Mouse (Mus musculus) c-Kit-positive CD71-positive TER-119-positive erythroid progenitor cells, embryonic 14.5 days (primary cell): ENCODE measurements around the gene Ksr1.

Experiments used
- DNase-seq: peaks from one replicate; pipeline ENCODE4 v3.0.0-alpha.2; 2013; ENCODE audit warnings: low spot score

Gene Ksr1

DNA sequence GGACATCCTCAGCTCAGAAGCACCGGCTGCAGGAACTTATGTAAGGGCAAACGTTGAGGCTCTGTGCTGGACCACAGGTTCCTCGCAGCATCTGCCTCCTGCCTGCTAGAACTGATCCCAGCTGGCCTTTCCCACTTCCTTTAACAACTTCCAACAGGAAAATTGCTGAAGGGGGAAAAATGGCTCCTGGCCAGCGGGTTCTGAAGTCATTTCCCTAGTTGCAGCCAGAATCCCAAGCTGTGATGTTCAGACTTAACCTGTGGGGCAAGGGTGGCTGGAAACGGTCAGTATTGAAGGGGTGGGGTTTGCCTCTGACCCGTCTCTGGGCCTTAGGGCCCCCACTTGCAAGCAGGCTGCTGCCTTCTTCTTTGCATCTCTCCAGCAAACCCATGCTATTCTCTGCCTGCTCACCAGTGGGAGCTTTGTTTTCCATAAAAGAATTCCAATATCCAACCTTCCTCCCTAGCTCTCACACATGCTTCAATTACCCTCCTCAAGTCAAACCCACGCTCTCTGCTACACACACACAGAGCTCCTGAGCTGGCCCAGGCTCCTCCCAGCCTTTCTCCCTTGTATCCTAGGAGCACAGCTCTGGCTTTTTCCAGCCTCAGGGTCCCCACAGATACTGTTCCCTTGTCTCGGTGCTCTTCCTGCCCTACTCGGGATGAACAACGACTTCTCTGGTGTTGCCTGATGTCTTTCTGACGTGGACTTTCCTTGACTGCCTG is 80.6 kb downstream of the Ksr1 start:
- DNase-seq, result no peak

DNA sequence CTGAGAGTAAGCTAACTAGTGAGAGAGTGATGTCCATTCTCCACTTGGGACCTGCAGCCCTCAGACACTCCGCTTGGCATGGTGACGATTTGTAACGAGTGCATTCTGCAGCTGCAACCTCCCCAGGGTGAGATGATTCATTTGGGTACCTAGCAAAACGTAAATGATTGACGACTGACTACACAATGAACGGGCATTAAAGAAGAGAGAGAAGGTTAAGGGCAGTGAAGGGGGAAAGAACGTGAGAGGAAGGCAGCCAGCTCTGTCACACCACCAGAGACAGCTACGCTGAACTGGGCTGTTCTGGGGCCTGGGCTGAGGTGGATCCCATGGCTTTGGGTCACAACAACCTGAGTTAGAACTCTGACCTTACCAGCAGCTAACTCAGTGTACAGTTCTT is 81.9 kb downstream of the Ksr1 start:
- no peak for DNase-seq

DNA sequence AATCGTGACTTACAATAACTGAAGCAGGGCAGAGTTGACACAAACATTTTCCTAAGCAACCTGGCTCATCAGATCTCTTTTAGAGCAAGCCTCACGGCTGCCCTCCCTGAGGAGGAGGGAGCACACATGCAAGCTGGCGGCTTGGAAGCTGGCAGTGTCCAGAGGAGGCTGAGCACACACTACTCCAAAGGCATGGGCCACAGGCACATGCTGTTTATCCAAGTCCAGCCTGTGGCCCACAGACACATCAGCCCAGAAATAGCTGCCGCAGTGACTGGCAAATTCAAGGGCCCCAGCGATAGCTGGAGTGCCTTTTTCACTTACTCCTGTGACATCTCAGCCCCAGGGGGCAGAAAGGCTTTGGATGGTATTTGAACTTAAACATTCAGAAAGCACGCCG is 82.6 kb downstream of the Ksr1 start:
- no peak for DNase-seq

DNA sequence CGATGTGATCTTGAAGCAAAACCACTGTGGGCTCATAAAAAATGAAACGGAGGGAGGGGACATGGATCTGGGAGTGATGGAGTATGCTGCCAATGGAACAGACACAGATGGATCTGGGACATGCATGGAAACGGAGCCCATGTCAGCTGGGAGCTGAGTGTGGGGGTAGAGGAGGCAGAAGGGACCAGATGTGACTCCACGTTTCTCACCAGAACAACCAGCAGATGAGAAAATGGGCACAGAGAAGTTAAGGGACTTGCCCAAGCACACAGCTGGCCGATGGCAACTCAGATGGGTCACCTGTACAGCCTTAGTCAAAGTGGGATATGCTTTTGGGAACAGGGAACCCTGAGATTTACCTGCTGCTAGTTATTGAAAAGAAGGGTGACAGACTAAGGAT is 83.3 kb downstream of the Ksr1 start:
- DNase-seq, result no peak

DNA sequence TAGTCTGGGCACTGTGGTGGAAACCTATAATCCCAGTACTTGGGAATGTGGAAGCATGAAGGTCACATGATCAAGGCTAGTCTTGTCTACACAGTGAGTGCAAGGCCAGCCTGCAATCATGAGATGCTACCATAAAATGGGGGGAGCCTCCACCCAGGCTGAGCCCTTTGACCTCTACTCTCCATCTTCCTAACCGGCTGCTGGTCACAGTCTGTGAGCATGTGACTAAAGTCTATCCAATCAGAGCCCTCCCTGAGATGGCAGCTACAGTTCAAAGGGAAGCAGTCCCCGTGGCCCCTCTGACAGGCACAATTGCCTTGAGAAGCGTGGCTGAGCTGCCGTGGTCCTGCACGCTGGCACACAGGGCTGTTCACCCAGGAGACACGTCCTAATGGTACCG is 84.4 kb downstream of the Ksr1 start:
- DNase-seq, result no peak

DNA sequence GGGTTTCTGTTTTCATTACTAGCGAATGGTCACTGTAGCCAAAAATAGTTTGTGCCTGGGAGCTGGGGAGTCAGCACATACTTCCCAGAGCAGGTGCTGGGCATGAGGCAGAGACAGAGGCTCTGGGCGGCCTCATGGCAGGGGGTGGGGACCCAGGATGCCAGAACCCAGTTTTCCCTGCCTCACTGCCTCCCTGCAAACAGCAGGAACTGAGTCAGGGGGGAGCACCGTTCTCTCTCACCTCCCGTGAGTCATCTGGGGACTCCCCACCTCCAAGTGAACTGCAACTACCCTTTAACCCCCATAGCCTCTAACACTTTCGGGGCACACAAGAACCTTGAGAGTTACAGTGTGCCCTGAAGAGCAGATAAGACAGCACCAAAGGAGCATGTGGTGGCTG is 86.4 kb downstream of the Ksr1 start:
- DNase-seq, result no peak

DNA sequence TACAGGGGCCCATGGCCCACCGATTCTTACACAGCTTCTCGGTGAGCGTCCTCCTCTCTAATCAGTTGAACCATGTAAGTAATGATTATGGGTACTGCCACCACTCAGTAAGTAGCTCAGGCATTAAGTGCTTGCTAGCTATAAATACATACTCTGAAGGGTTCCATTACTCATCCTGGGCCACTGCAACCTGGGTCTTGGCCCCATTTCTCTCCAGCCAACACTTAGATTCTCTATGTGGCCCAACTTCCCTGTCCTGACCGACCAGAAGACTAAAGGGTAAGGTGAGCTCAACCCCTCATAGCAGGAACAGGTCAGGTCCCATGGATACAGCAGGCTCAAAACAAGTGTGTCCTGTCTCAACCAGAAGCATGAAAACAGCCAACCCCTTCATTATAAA is 87.1 kb downstream of the Ksr1 start:
- no peak for DNase-seq

DNA sequence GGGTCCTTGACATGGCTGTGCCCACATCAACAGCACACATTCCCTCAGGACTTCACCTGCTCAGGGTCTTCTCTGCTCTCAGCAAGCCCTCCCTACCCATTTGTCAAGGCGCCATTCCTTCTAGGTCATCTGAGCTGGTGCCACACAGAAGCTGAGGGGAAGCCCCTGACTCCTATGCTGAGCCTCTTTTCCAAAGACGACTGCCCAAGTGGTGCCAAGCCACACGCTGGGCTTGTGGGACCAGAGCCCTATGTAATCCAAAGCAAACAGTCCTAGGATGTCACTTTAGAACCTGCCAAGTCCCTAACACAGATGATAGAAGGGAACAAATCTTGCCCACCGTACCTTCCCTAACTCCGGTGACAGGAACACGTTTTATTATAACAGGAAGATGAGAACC is 87.6 kb downstream of the Ksr1 start:
- no peak for DNase-seq

DNA sequence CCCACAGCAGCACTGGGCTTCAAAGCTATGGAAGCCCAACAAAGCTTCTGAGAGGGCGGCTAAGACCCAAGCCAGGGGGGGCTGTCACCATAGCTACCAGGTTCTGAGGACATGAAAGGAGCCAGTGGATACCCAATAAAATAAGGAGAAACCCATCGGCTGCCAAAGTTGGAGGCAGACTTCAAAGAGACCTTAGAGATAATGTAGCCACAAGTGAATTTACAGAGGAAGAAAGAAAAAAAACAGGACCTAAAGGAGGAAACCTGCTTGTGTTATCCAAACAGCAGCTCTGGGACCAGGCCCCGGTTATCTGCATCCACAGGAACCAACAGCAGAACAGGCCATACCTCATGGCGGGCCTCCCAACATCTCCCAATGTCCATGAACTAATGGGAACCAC is 88.4 kb downstream of the Ksr1 start:
- DNase-seq, result no peak

DNA sequence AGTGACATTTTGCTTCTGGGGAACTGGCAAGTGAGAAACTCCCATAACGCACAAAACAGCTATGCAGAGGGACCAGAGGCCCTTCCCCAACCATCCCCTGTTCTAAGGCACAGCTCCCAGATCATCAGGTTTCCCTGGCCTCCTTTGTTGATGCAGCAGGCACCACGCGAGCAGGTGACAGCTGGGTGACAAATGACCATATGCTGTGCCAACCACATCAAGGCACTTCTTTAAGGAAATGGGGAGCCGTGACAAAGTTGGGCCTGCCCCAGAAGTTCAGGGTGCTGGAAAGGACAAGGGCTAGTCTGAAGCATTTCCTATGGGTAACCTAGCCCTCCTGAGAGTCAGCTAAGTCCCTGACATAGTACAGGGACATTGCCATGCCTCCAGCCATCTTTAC is 89.3 kb downstream of the Ksr1 start:
- DNase-seq, result no peak

DNA sequence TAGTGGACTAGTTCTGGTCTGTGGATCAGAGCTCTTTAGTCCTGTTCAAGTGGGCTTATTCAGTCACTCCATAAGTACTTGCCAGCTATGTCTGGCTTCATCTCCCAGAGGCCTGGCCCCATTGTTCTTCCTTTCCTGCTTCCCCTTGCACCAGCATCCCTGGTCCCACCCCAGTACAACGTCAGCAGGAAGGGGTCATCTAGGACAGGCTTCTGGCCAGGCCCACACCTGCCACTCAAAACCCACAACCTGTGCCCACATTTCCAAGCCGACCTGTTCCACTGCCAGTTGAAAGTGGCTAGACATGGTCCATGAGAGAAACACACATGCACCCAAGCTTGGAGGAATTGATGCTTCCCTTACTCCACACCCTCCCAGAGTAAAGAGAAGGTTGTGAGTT is 90.2 kb downstream of the Ksr1 start:
- DNase-seq, result no peak

DNA sequence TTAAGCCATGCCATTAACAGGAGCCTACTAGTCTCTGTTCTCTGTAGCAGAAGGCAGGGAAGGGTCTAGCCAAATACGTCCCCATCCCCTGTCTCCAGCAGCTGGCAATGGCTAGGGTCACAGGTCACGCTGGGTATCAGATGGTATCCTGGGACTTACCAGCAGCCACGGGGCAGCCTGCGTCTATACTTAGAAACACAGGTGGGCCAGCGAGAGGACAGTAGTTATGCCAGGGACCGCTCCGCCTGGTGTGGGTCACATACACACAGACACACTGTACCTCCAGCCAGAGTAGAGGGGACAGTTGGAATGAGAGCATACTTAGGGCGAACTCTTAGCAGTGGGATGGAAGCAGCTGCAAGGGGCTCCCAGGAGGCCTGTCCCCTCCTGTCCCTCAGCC is 91.0 kb downstream of the Ksr1 start:
- DNase-seq, result no peak

DNA sequence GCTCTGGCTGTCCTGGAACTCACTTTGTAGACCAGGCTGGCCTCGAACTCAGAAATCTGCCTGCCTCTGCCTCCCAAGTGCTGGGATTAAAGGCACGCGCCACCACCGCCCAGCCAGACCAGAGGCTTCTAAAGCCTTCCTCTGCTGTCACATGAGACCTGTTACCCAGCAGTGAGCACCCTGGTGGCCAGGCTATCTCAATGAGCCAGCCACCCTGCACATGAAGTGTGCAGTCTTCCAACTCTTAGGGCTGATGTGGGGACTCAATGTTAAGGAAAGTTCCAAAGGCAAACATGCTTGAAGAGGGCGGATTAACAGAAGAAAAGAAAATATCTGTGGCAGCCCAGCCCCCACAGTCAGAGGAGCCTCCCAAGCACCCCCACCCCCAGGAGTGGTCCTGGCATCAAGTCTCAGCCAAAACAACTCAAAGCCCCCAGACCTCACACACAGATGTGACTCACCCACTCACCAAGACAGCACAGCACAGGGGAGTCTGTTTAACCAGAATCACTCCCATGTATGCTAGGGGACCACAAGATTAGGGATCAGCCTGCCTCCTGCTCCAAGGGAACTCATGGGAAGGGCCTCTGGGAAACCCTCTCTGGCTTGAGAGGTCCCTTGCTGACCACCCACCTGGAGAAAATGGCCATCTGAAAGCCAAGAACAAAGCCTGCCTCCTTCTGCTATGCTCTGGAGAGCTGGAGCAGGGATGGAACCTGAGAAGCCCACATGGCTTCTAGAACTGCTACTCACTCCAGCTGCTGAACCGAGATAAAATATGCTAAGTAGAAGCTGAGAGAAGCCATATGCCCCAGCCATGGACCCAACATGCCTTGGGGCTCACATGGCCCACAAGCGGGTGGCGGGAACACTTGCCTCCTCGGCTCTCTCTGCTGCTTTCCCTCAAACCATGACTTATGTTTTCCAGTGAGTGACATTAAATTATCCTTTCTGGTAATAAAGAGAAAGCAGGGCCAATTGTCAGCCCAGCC is 91.8 kb downstream of the Ksr1 start:
- DNase-seq, result peak; percentile 51

DNA sequence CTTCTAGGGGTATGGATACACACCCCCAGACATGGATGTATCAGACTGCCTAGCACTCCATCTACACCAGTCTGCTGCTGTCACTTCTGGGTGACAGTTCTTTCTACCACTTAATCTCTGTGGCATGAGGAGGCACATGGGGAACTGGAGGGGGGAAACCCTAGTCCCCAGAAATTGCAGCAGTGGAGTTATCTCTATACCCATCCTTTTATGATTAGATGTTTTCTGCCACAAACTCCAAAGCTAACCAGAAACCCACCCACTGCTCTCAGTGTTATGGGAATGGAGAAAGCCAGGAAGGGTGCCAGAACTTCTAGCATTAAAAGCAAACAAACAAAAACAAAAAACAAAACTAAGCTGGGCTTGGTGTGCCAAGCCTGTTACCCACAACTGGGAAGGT is 92.8 kb downstream of the Ksr1 start:
- no peak for DNase-seq

DNA sequence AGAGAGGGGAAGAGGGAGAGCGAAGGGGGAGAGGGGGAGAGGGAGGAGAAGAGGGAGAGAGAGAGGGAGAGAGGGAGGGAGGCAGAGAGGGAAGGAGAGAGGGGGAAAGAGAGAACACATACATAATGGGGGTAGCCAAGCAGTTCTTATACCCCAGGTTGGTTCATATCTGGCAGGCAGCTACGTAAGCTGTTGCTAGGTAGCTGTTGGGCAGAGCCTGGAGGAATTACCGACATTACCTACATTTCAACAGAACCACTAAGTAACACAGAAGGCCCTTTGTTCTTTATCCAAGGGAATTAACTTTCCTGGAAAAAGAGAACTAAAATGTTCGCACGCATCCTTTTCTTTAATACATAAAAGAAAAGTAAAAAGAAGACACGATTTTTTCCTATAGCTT is 93.4 kb downstream of the Ksr1 start:
- DNase-seq, result no peak

DNA sequence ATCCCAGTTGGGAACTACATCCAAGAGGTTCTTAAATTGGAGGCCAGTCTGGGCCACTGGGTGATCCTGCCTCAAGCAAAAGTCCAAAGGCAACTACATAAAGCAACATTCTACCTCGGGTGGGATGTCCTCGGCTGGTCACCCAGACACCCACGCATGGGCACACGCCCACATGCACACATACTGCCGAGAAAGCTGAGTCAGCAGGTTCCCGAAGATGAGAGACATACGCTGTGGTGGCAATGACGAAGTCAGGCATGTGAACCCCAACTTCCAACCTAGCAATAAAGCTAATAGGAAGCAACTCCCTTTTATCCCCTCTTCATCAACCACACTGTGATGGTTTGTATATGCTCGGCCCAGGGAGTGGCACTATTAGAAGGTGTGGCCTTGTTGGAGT is 94.7 kb downstream of the Ksr1 start:
- DNase-seq, result no peak

DNA sequence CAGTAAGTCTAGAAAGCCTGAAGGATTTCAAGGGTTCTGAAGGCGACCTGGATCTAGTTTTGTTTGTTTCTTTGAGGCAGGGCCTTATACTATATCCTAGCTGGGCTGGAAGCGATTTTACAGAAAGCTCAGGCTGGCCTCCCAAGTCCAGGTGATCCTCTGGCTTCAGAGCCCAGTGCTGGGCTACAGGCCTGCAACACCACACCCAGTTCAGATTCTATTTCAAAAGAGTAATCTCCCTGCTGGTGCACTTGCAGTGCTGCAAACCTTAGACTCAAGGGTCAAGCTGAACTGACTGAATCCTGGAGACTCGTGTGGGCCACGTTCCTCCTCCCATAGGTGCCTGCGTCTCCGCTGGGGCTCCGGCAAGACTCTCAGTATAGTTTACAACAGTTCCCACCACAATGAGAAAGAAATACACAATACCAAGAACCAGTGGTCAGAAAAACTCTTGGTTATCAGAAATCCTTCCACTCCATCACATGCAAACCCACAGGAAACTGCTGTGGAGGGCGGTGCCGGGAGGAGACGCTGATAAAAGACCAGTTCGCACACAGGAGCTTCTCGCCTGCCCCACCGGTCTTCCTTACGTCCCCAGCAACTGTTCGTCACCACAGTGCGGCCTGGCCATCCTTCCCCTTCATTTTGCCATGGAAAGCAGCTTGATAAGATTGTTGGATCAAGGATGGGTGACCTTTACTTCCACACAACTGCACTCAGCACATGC is 95.3 kb downstream of the Ksr1 start:
- DNase-seq, result no peak

DNA sequence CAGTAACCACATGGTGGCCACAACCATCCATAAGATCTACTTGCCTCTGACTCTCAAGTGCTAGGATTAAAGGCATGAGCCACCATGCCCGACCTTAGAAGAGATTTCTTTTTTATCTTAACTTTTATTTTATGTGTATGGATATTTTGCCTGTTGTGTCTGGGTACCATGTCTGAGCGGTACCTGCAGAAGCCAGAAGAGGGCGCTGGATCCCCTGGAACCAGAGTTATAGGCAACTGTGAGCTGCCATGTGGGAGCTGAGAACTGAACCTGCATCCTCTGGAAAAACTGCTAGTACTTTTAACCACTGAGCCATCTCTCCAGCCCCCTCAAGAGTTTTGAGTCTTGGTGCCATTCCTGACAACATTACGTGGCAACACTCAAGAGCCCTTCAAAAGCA is 97.3 kb downstream of the Ksr1 start:
- no peak for DNase-seq

DNA sequence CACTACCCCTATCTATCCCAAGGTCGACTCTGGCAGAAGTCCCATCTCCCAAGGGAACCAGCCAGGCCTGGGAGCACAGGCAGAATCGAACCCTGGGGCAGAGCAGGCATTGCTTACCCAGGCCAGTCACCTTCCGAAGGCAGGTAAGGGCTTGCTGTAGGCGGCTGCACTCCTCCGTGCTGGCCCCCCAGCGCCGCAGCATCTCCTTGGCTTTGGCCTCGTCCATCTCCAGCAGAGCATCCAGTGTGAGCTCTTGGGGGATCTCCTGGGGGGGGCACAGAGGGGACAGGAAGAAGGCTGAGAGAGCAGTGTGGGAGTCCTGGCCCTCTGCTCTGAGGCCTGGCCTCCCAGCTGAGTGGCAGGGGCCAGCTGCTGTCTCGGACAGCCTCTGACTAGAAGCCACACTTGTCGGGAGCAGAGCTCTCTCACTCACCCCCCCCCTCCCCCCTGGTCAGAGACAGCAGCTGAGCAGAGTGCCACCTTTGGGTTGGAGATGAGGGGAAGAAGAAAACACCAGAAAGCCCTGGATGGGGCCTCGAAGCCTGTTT is 99.0 kb downstream of the Ksr1 start:
- no peak for DNase-seq

DNA sequence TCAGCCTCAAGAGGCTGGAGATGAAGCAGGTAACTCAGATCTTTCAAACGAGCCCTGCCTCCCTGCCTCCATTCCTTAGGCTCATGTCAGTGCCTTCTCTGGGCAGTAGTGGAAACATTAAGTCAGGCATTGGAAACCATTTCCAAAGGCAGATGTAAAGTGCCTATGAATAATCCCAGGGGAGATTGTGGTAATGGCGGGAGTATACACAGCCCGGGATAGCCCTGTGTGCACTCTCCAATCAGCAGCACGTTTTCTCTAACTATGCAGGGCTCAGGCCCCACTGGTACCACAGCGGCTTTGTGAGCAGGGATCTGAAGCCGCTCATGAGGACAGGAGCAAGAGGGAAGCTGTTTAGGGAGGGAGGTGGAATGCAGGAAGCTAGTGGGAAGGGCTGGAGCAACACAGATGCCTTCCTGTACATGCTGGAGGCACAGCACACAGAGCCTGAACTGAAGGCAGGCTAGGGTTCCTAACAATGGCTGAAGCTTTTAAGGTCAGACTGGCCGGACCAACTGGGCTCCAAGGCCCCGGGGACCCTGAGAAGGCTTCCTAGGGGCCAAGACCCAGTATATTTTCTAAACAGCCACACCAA is 99.5 kb downstream of the Ksr1 start:
- no peak for DNase-seq

DNA sequence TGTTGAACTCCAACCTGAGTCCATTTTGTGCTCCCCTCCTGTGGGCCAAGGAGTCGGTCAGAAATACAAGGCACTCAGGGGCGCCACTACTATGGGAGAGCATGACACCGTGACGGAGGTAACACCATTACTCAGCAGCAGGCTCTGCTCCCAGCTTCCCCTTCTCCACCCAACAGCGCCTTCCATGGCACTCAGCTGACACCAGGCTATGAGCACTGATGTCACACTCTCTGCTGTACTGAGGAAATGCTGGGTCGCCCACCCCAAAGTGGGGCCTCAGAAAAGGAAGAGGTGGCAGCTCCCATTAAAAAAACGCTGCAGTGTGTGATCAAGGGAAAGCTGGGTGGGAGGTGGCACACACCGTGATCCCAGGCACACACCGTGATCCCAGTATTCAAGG is 101.0 kb downstream of the Ksr1 start:
- no peak for DNase-seq

DNA sequence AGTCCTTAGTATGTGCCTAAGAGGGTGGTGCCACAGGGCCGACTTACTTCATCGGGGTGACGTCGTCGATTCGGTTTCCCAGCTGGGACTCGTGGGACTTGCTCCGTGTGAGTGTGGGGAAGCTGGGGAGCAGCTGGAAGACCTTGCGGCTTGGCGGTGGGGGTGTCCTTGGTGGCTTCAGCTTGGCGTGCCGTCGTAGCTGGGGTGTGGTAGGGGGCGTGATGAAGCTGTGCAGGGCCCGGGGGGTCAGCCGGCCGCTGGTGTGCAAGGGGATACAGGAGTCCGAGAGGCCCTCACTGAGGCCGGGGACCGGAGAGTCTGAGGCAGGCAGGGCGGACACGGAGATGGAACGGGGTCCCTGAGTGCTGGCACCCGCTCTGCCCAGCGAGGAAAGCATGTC is 101.4 kb downstream of the Ksr1 start:
- DNase-seq, result no peak
